Mouse (Mus musculus) limb, embryonic 12.5 days (tissue): ENCODE data around the gene Pptc7. TPM values are rescaled to one million over a fixed set of nuclear protein-coding genes. Genes with fewer than 3 reads are reported as not detected.

Experiments
- ATAC-seq: fragments of 200-750 bp; cut with Nextera tagmentation; 2 replicates; pipeline ENCODE4 v1.8.0; 2017; ENCODE audit warnings: low read depth, moderate TSS enrichment; ENCODE audit not compliant: insufficient number of reproducible peaks, insufficient read depth, low FRiP score, low TSS enrichment
- H3K27ac ChIP-seq: fragments of 300-500 bp; sonication (generic); 2 replicates; pipeline ENCODE4 v1.5.1; 2016; ENCODE audit warnings: mild to moderate bottlenecking, moderate library complexity
- H3K27me3 ChIP-seq: fragments of 300-500 bp; sonication (generic); 2 replicates; pipeline ENCODE4 v1.6.1; 2016; ENCODE audit warnings: mild to moderate bottlenecking, moderate library complexity
- H3K36me3 ChIP-seq: fragments of 300-500 bp; sonication (generic); 2 replicates; pipeline ENCODE4 v1.6.1; 2016; ENCODE audit warnings: mild to moderate bottlenecking, moderate library complexity
- H3K4me1 ChIP-seq: fragments of 300-500 bp; sonication (generic); replicated peaks from 2 replicates; pipeline ENCODE4 v1.6.1; 2016
- H3K4me2 ChIP-seq: fragments of 300-500 bp; sonication (generic); 2 replicates; pipeline ENCODE4 v1.6.1; 2016; ENCODE audit warnings: mild to moderate bottlenecking, moderate library complexity
- H3K4me3 ChIP-seq: fragments of 300-500 bp; sonication (generic); replicated peaks from 2 replicates; pipeline ENCODE4 v1.5.1; 2016; ENCODE audit warnings: mild to moderate bottlenecking
- H3K9ac ChIP-seq: fragments of 300-500 bp; sonication (generic); replicated peaks from 2 replicates; pipeline ENCODE4 v1.6.1; 2016; ENCODE audit warnings: mild to moderate bottlenecking, moderate library complexity
- H3K9me3 ChIP-seq: fragments of 300-500 bp; sonication (generic); 2 replicates; pipeline ENCODE4 v1.6.1; 2016; ENCODE audit warnings: mild to moderate bottlenecking, moderate library complexity
- WGBS: fragments of 180-500 bp; shearing (Covaris S2); methylation state at CpG from one replicate; pipeline ENCODE4 v1.1.7; 2016; 5-methylcytosine and 5-hydroxymethylcytosine counted together
- polyA plus RNA-seq: library from polyadenylated mRNA; unstranded; fragments of >200 nt; fragmentation: Nextera tagmentation; extraction: Ambion mirVana; gene quantifications from 2 replicates; pipeline ENCODE4 v1.2.1, GENCODE M21; 2016

The Pptc7 gene
- polyA plus RNA-seq, 1 experiment from 2014 or later: 10.1 TPM

DNA sequence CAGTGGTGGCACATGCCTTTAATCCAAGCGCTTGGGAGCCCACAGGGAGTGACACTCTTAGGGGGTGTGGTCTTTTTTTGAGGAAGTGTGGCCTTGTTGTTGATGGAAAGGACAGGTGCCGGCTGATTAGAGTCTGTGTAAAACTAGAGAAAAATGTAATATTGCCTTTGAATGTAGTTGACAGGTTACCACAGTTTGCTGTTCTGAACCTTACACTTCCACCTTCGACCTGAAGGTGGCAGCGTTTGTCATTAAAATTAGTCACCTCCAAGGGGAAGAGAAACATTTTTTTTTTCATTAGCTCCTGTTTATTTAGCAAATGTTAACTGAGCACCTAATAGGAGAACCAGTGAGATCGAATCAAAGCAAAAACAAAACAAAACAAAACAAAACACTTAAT is 16.3 kb upstream of the Pptc7 start:
- no peak overlapping the region for H3K4me2 ChIP-seq
- peaks cover 9% of the 10 kb centered on the region; the same call in 1 of the 2 replicates for H3K4me1 ChIP-seq
- no peaks in the 10 kb centered on the region for H3K9me3 ChIP-seq
- WGBS: 26% methylated on average over 5 of the region's 5 CpGs
- H3K27ac ChIP-seq: no peak overlapping the region
- H3K9ac ChIP-seq: no peak overlapping the region
- H3K36me3 ChIP-seq: no peaks in the 10 kb centered on the region
- no peak overlapping the region for H3K4me3 ChIP-seq
- ATAC-seq: no peak
- no peaks in the 10 kb centered on the region for H3K27me3 ChIP-seq

DNA sequence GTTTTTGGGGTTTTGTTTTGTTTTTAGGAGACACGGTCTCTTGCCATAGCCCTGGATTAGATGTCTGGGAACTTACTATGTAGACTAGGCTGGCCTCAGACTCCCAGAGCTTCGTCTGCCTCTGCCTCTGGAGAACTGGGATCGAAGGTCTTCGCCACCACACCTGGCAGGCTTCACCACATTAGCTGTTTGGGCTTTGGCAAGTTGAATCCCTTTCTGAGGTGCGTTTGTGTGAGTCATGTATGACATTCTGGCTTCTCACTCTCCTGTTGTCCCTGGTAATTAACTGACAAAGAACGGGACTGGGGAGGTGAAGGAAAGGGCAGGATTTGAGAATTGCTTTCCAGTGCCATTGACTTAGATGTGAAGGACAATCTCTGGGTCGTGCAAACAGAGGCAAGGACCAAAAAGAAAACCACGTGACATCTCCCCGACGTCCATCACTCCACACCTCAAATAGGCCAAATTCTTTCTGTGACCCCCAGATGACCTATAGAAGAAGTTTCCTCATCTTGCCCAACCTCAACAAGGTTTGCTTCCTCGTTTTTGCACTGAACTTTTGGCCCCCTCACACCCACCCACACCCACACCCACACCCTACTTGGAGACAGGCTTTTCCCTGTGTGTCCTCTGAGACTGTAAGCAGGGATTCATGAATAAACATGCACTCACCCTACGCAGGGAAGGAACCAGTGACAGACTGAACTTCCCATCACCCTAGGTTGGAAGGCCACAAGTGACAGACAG is 15.1 kb upstream of the Pptc7 start:
- Histone ChIP-seq H3K27me3 (no peaks in the 10 kb centered on the region), H3K36me3 (no peaks in the 10 kb centered on the region), H3K4me1 (no peaks in the 10 kb centered on the region; the same call in 1 of the 2 replicates), H3K9ac (no peak overlapping the region), H3K4me3 (no peak overlapping the region), H3K9me3 (no peaks in the 10 kb centered on the region), H3K4me2 (no peak overlapping the region), H3K27ac (no peak overlapping the region)
- WGBS: 65% methylated on average over 12 of the region's 12 CpGs
- ATAC-seq: no peak

- ATAC-seq: no peak
- Histone ChIP-seq H3K4me1 (0 out of 2 replicates have a peak, but pooled peaks cover 3% of the 10 kb centered on the region), H3K36me3 (no peaks in the 10 kb centered on the region), H3K4me2 (no peak overlapping the region), H3K9ac (no peak overlapping the region), H3K4me3 (no peak overlapping the region), H3K9me3 (no peaks in the 10 kb centered on the region), H3K27me3 (no peaks in the 10 kb centered on the region), H3K27ac (no peak overlapping the region)
- WGBS: 76% methylated on average over 5 of the region's 5 CpGs
Measured at GRCm38 (mm10) chr5:122272821-122273220, 11.3 kb upstream of the Pptc7 start.

DNA sequence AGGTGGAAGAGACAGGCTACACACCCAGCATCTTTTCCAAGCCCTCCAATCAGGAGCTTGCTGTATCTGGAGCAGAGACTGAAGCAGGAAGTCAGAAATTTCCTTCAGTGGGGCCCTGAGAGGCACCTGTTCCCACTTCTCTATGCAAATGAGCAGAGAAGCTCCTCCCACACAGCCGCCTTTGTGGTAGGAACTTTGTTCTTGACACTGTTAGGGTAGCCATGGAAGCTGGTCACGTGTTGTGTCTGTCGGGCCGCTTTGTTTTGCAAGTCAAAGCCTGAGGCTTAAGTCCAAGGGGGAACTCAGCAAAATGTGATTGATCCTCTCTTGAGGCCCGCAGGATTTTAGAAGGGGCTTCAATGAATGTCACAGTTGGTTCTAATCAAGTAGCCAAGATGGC is 9.4 kb upstream of the Pptc7 start:
- H3K9me3 ChIP-seq: no peaks in the 10 kb centered on the region
- no peaks in the 10 kb centered on the region for H3K27me3 ChIP-seq
- no peak for ATAC-seq
- H3K4me3 ChIP-seq: no peak overlapping the region
- 0 out of 2 replicates have a peak, but pooled peaks cover 3% of the 10 kb centered on the region for H3K4me1 ChIP-seq
- no peak overlapping the region for H3K27ac ChIP-seq
- no peaks in the 10 kb centered on the region for H3K36me3 ChIP-seq
- 37% methylated on average over 5 of the region's 5 CpGs for WGBS
- H3K9ac ChIP-seq: no peak overlapping the region
- H3K4me2 ChIP-seq: no peak overlapping the region

GRCm38 (mm10) chr5:122278946-122279345 is 5.2 kb upstream of the Pptc7 start:
- ATAC-seq: no peak
- H3K4me1 ChIP-seq: peaks cover 14% of the 10 kb centered on the region; the same call in 1 of the 2 replicates
- no peak overlapping the region for H3K4me2 ChIP-seq
- no peak overlapping the region for H3K27ac ChIP-seq
- no peaks in the 10 kb centered on the region for H3K9me3 ChIP-seq
- H3K9ac ChIP-seq: no peak overlapping the region
- H3K36me3 ChIP-seq: no peaks in the 10 kb centered on the region
- 78% methylated on average over 7 of the region's 7 CpGs for WGBS
- H3K4me3 ChIP-seq: no peak overlapping the region
- H3K27me3 ChIP-seq: no peaks in the 10 kb centered on the region

DNA sequence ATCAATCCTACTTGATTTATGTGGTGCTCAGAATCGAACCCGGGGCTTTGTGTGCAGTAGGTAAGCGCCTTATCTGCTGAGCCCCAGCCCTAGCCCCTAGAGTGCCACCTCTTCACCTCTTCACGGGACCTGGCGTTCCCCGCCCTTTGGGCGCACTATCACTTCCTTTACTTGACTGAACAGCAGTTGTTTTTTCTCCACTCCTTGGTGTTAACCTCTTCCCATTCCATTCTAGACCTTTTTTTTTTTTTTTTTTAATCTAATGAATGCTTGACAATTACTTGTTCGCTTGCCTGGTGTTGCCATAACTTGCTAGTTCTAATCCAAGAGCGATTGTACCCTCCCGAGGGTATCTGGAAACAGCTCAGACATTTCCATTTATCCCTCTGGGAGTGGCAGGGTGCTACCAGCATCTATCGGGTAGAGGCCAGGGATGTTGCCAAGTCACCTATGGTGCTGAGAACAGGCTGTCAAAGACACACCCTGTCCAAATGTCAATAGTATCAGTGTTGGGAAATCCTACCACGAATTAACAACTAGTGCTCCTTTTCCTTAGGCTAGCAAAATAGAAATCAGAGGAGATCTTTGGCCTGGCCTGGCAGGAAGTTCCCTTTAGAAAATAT is 4.3 kb upstream of the Pptc7 start:
- 82% methylated on average over 12 of the region's 12 CpGs for WGBS
- no peak for ATAC-seq
- no peak overlapping the region for H3K4me2 ChIP-seq

GRCm38 (mm10) chr5:122280422-122280826 is 3.7 kb upstream of the Pptc7 start:
- peak overlapping the region; percentile 28 for H3K4me2 ChIP-seq
- H3K4me1 ChIP-seq: peaks cover 17% of the 10 kb centered on the region
- H3K27ac ChIP-seq: no peak overlapping the region
- H3K27me3 ChIP-seq: no peaks in the 10 kb centered on the region
- no peak for ATAC-seq
- WGBS: 46% methylated on average over 6 of the region's 6 CpGs
- no peaks in the 10 kb centered on the region for H3K9me3 ChIP-seq
- no peaks in the 10 kb centered on the region for H3K36me3 ChIP-seq
- H3K9ac ChIP-seq: no peak overlapping the region
- H3K4me3 ChIP-seq: no peak overlapping the region

More for the DNA sequence above, 4.3 kb upstream of the Pptc7 start:
- Histone ChIP-seq H3K4me3 (no peak overlapping the region), H3K9ac (no peak overlapping the region), H3K9me3 (no peaks in the 10 kb centered on the region), H3K27me3 (no peaks in the 10 kb centered on the region), H3K27ac (no peak overlapping the region), H3K4me1 (peaks cover 12% of the 10 kb centered on the region; the same call in 1 of the 2 replicates), H3K36me3 (no peaks in the 10 kb centered on the region)

- Histone ChIP-seq H3K27ac (no peak overlapping the region), H3K27me3 (no peaks in the 10 kb centered on the region)
Measured at GRCm38 (mm10) chr5:122280827-122281462, 3.2 kb upstream of the Pptc7 start.

DNA sequence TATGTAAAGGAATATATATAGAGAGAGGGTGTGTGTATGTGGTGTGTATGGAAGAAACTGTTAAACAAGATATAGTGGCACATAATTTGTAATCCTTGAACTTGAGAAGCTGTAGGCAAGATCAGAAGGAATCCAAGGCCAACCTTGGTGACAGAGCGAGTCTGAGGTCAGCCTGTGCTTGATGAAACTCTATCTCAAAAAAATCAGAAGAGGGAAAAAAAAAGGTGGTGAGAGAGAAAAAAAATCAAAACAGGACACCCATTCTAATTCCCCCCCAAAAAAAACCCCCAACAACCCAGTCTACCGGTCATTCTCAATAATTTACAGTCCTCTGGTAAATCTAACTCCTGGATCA is 360 bp upstream of the Pptc7 start:
- no peak for ATAC-seq
- peak overlapping the region; percentile 98 for H3K4me3 ChIP-seq
- 36% methylated on average over 2 of the region's 2 CpGs for WGBS

More at GRCm38 (mm10) chr5:122280827-122281462, 3.2 kb upstream of the Pptc7 start:
- WGBS: 33% methylated on average over 19 of the region's 19 CpGs
- Histone ChIP-seq H3K4me2 (peak overlapping the region; percentile 28), H3K9ac (no peak overlapping the region), H3K4me3 (no peak overlapping the region), H3K9me3 (no peaks in the 10 kb centered on the region), H3K36me3 (no peaks in the 10 kb centered on the region), H3K4me1 (peaks cover 22% of the 10 kb centered on the region)
- no peak for ATAC-seq

DNA sequence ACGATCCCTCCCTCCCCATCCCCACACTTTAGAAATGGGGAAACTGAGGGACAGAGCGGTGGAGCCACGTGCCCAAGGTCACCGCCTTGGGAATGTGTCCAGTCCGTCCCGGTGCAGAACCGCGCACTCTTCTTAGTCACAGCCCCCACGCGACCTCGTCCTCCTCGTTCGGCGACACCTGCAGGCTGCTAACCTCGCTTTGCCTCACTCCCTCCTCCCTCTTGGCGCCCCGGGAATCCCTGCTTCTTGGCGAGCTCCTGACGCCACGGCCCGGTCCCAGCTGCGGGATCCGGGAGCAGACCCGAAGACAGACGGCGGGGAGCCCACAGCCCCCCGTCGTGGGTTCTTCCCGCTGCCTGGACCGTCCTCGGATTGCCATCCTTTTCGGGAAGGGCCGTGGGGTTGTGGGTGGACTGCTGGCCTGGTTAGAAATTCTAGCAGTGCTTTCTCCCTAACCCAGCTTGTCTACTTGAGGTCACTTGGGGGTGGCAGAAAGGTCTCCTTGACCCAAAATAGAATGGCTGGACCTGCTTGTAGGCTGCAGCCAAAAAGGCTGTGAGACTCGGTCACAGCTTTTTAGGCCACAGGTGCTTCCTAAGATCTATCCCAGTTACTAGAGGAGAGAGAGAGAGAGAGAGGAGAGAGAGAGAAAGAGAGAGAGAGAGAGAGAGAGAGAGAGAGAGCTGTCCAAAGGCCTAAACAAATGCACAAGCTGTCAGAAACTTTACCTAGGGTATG is 1.0 kb downstream of the Pptc7 start:
- H3K27me3 ChIP-seq: no peaks in the 10 kb centered on the region
- H3K4me3 ChIP-seq: peak overlapping the region; percentile 98
- peaks cover 28% of the 10 kb centered on the region for H3K36me3 ChIP-seq
- no peak overlapping the region for H3K27ac ChIP-seq
- H3K9ac ChIP-seq: peak overlapping the region; percentile 83
- H3K4me2 ChIP-seq: peak overlapping the region; percentile 98
- WGBS: 1% methylated on average over 34 of the region's 34 CpGs
- peak; percentile 35; the same call in 1 of the 2 replicates for ATAC-seq
- 0 out of 2 replicates have a peak, but pooled peaks cover 5% of the 10 kb centered on the region for H3K9me3 ChIP-seq
- peaks cover 25% of the 10 kb centered on the region for H3K4me1 ChIP-seq

More for the DNA sequence above, 360 bp upstream of the Pptc7 start:
- H3K36me3 ChIP-seq: peaks cover 20% of the 10 kb centered on the region
- H3K9me3 ChIP-seq: no peaks in the 10 kb centered on the region
- peaks cover 26% of the 10 kb centered on the region for H3K4me1 ChIP-seq
- H3K4me2 ChIP-seq: peak overlapping the region; percentile 38
- no peaks in the 10 kb centered on the region for H3K27me3 ChIP-seq
- H3K27ac ChIP-seq: no peak overlapping the region
- no peak overlapping the region for H3K9ac ChIP-seq

DNA sequence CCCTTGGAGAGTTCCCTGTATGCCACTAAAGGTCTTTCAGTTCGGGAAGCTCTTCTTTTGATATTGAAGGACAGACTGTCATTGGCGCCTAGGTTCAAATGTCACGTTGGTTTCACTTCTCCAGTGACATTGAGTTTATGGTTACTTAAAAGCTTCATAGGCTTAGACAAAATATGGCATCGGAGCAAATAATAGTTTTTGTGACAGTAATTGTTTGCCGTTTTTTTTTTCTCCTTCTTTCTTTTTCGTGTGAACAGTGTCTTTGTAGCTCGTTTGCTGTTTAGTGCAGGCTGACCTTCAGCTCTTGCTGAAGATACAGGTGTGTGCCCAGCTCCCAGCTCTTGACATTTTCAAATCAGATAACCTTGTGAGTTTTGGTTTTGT is 1.6 kb downstream of the Pptc7 start:
- no peak overlapping the region for H3K9ac ChIP-seq

More for the DNA sequence above, 1.6 kb downstream of the Pptc7 start:
- Histone ChIP-seq H3K36me3 (peaks cover 28% of the 10 kb centered on the region), H3K27me3 (no peaks in the 10 kb centered on the region), H3K9me3 (0 out of 2 replicates have a peak, but pooled peaks cover 5% of the 10 kb centered on the region), H3K4me2 (peak overlapping the region; percentile 98), H3K4me1 (peaks cover 19% of the 10 kb centered on the region), H3K27ac (no peak overlapping the region), H3K4me3 (peak overlapping the region; percentile 98)
- ATAC-seq: no peak
- 58% methylated on average over 7 of the region's 7 CpGs for WGBS
